Mouse (Mus musculus) heart, postnatal 0 days (tissue): ENCODE results near the gene Clip4.

Experiments
- CTCF ChIP-seq: IDR thresholded peaks from 2 replicates; pipeline ENCODE4 v1.5.1; 2016; ENCODE audit warnings: antibody characterized with exemption, control low read depth, low read depth
- EP300 ChIP-seq: IDR thresholded peaks from 2 replicates; pipeline ENCODE4 v1.6.1; 2016; ENCODE audit warnings: antibody characterized with exemption, low read depth

DNA sequence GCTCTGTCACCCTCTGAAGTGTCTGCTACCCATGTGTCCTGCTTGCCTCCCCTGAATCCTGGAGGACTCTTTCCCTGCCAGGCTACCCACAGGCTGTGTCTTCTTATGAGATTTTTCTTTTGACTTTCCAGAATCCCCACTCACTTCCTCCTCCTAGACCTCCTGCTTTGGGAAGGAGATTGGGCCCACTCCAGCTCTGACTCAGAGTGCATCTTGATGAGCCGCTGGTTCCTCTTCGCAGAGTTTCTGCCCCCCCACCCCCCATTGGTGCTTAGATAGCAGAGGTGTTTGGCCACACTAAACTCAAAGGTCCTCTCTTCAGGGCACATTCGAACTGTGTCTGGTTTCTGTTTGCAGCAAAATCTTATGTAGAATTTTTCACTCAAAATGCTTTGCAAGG is 58.3 kb downstream of the Clip4 start:
- TF ChIP-seq CTCF, result no peak
- TF ChIP-seq EP300, result no peak
